Mouse (Mus musculus): ENCODE measurements around the gene Rtl6. TPM values are rescaled to one million over a fixed set of nuclear protein-coding genes. Genes with fewer than 3 reads are reported as not detected.

Gene Rtl6
- polyA plus RNA-seq, 1 experiment from 2014 or later: 52.4 TPM

DNA sequence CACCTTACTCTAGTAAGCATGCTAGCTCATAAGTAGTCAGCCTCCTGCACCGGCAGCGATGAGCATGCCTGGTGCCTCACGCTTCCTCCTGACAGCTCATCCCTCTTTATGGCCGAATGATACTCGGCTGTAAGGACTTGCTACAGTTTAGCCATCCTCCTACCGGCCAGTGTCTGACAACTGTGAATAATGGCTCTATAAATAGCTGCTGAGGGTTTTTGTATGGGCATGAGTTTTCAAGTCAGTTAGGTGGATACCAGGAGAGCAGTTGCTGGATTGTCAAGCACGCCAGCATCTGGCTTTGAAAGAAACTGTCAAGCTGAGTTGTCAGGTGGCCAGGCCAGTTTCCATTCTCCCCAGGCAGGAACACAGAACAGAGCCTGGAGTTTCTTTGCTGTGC lies 52.7 kb downstream of the Rtl6 start:
- Histone ChIP-seq H3K27me3 (peaks cover 16% of the 10 kb centered on the region), H3K4me2 (replicated peaks) (no peak overlapping the region), H3K27ac (replicated peaks) (no peak overlapping the region), H3K9ac (replicated peaks) (no peak overlapping the region), H3K4me1 (peaks cover 27% of the 10 kb centered on the region), H3K4me3 (no peak overlapping the region), H3K36me3 (no peaks in the 10 kb centered on the region), H3K9me3 (no peaks in the 10 kb centered on the region)
- 60% methylated on average over 7 of the region's 7 CpGs for WGBS
- no peak for ATAC-seq (ENCODE audit: low FRiP score, low read depth)

Other genes with a start within 250 kb of the Rtl6 start
- gene Parvg, start 233.8 kb downstream of the Rtl6 start, polyA plus RNA-seq (2016; fragmentation: Nextera tagmentation; extraction: Ambion mirVana): 0.54 and 0.59 TPM in 2 replicates
- 10.5 and 13.2 TPM in 2 replicates for gene Shisal1, start 110.7 kb downstream of the Rtl6 start, polyA plus RNA-seq (2016; fragmentation: Nextera tagmentation; extraction: Ambion mirVana)
- gene Prr5, start 111.8 kb upstream of the Rtl6 start, polyA plus RNA-seq (2016; fragmentation: Nextera tagmentation; extraction: Ambion mirVana): 11.1 and 13.9 TPM in 2 replicates
- 0.69 and 1.4 TPM in 2 replicates for gene Arhgap8, start 162.2 kb upstream of the Rtl6 start, polyA plus RNA-seq (2016; fragmentation: Nextera tagmentation; extraction: Ambion mirVana)

Measured in midbrain, embryonic 12.5 days (tissue).